Comparison of ENCODE assay signal across 30 mouse cellular contexts in genomic region chr2:84934649-84935007, GRCm38 (mm10). TPM values are rescaled to one million over a fixed set of nuclear protein-coding genes. Genes with fewer than 3 reads are reported as not detected.
A peak's percentile ranks its signal among the peaks of the same experiment; 100 is the strongest.
DNase-seq lines count a peak whose midpoint lies in the region; ATAC-seq and TF ChIP-seq lines count a peak whose summit lies in the region.
"Had no signal": no experiment of that assay in that cellular context is flagged by ENCODE, and none has a peak within 500 bp of the region (broad histone marks: within the 10 kb centered on the region; RNA-seq: fewer than 3 reads in every experiment).

No protein-coding gene starts in this region.

- H3K4me2 ChIP-seq in heart, postnatal 0 days (ENCODE audit: low read depth, low read length) = no peak overlapping the region
- H3K4me2 ChIP-seq: embryonic facial prominence, embryonic 13.5 days; heart, embryonic 11.5 days; hindbrain, embryonic 15.5 days; liver, embryonic 11.5 days; neural tube, embryonic 15.5 days had no signal

- 72% methylated on average over 4 of the region's 4 CpGs for WGBS in heart, postnatal 0 days

- no peak for TF ChIP-seq CTCF in gastrocnemius, adult 2 months (IDR thresholded peaks at IDR 0.05)
- TF ChIP-seq CTCF in heart, postnatal 0 days (IDR thresholded peaks at IDR 0.05; ENCODE audit: low read depth) = no peak

- 0 out of 2 replicates have a peak, but pooled peaks cover 5% of the 10 kb centered on the region for H3K4me1 ChIP-seq in heart, postnatal 0 days (ENCODE audit: control insufficient read depth, insufficient read depth)
- H3K4me1 ChIP-seq: hindbrain, embryonic 15.5 days; neural tube, embryonic 15.5 days had no signal

- no peak for TF ChIP-seq EP300 in heart, postnatal 0 days (IDR thresholded peaks at IDR 0.05; ENCODE audit: low read depth)

- H3K27me3 ChIP-seq in heart, postnatal 0 days (ENCODE audit: control insufficient read depth, insufficient read depth, low read length) = no peaks in the 10 kb centered on the region
- H3K27me3 ChIP-seq: embryonic facial prominence, embryonic 13.5 days; hindbrain, embryonic 15.5 days; neural tube, embryonic 15.5 days had no signal

- no peak overlapping the region for H3K4me3 ChIP-seq in gastrocnemius, adult 2 months
- H3K4me3 ChIP-seq in heart, postnatal 0 days (ENCODE audit: low read depth, low read length) = no peak overlapping the region
- H3K4me3 ChIP-seq: embryonic facial prominence, embryonic 13.5 days; hindbrain, embryonic 15.5 days; neural tube, embryonic 15.5 days had no signal

- DNase-seq in gastrocnemius, adult 2 months = no peak
- no peak for DNase-seq in gastrocnemius, postnatal 10 days
- DNase-seq in heart, postnatal 0 days (ENCODE audit: low spot score) = no peak
- no peak for DNase-seq in heart, postnatal 10 days
- DNase-seq in retina, embryonic 14.5 days (ENCODE audit: low spot score) = peak; percentile 32
- no peak for DNase-seq in retina, postnatal 1 day
- no peak for DNase-seq in left cerebral cortex, postnatal 14 days (ENCODE audit: low spot score in 2 of 2)
- DNase-seq: adrenal gland, postnatal 14 days; cerebellum, adult 8-10 months; cerebellum, postnatal 36 days; embryo, embryonic 11 days; gastrocnemius, postnatal 36 days; kidney, postnatal 14 days; lung, adult 18-20 months; lung, postnatal 10 days; right cerebral cortex, postnatal 14 days; thymus, adult 2 months had no signal

- peak overlapping the region; percentile 4; the same call in 1 of the 2 replicates for H3K27ac ChIP-seq in gastrocnemius, adult 2 months
- peak overlapping the region; percentile 32; the same call in 1 of the 2 replicates for H3K27ac ChIP-seq in heart, postnatal 0 days (ENCODE audit: low read depth)
- H3K27ac ChIP-seq: embryonic facial prominence, embryonic 13.5 days; hindbrain, embryonic 15.5 days; neural tube, embryonic 15.5 days; stomach, postnatal 0 days had no signal

- H3K9ac ChIP-seq in heart, postnatal 0 days (replicated peaks; ENCODE audit: low read depth, low read length) = no peak overlapping the region
- H3K9ac ChIP-seq: embryonic facial prominence, embryonic 13.5 days; hindbrain, embryonic 15.5 days; neural tube, embryonic 15.5 days had no signal

- H3K9me3 ChIP-seq in heart, postnatal 0 days (replicated peaks; ENCODE audit: control insufficient read depth, low read length) = no peaks in the 10 kb centered on the region
- H3K9me3 ChIP-seq: embryonic facial prominence, embryonic 13.5 days; hindbrain, embryonic 15.5 days; neural tube, embryonic 15.5 days had no signal

- intact Hi-C loops in gastrocnemius, adult 2 months (cut with DNase I) = no loop called here
- intact Hi-C loops in heart, postnatal 10 days (cut with DNase I) = no loop called here
- intact Hi-C loops in left cerebral cortex, postnatal 14 days (cut with DNase I) = no loop called here

- H3K36me3 ChIP-seq in heart, postnatal 0 days (replicated peaks; ENCODE audit: control insufficient read depth, insufficient read depth, low read length) = 0 out of 2 replicates have a peak, but pooled peaks cover 1% of the 10 kb centered on the region
- H3K36me3 ChIP-seq: embryonic facial prominence, embryonic 13.5 days; hindbrain, embryonic 15.5 days; neural tube, embryonic 15.5 days had no signal

- no peak for ATAC-seq in heart, postnatal 0 days (ENCODE audit: insufficient read depth, low read depth)
- ATAC-seq: CD4-positive, CD25-positive, alpha-beta regulatory T cell, adult 4 months; forebrain, embryonic 16.5 days; intestine, embryonic 16.5 days had no signal

RNA-seq across cellular contexts. Expression of gene Slc43a3, which starts 1.8 kb away (rescaled TPM):
- total RNA-seq in gastrocnemius, adult 2 months (2021) = 10 to 100 TPM; 26.4 to 30.2 TPM
- total RNA-seq in gastrocnemius, postnatal 10 days (2021) = 10 to 100 TPM; 18.9 to 20.0 TPM
- 101 and 140 TPM in 2 replicates for total RNA-seq in heart, postnatal 0 days (2014; rRNA removed; ENCODE audit: low replicate concordance)
- 43.0 and 43.5 TPM in 2 replicates for polyA plus RNA-seq in heart, postnatal 0 days (2015; fragmentation: Nextera tagmentation; extraction: Ambion mirVana)
- total RNA-seq in heart, postnatal 10 days (2021) = 100 to 1,000 TPM in 1 of 2 experiments, 10 to 100 TPM in 1; 53.0 to 109 TPM
- 1 to 10 TPM in 1 of 2 experiments, under 1 TPM in 1; 0.99 to 1.1 TPM for total RNA-seq in left cerebral cortex, postnatal 14 days (2021)

RNA-seq across cellular contexts. Expression of gene Prg2, which starts 45.6 kb away (rescaled TPM):
- not detected for total RNA-seq in gastrocnemius, adult 2 months (2021)
- 1 to 10 TPM in 1 of 2 experiments, not detected in 1; 4.8 TPM for total RNA-seq in gastrocnemius, postnatal 10 days (2021)
- total RNA-seq in heart, postnatal 0 days (2014; rRNA removed; ENCODE audit: low replicate concordance) = not detected in 2 replicates
- not detected in 2 replicates for polyA plus RNA-seq in heart, postnatal 0 days (2015; fragmentation: Nextera tagmentation; extraction: Ambion mirVana)
- under 1 TPM in 1 of 2 experiments, not detected in 1; 0.55 TPM for total RNA-seq in heart, postnatal 10 days (2021)
- total RNA-seq in left cerebral cortex, postnatal 14 days (2021) = not detected
- total RNA-seq: gastrocnemius, postnatal 36 days; layer of hippocampus, adult 18-20 months; layer of hippocampus, postnatal 14 days had no signal
- polyA plus RNA-seq: CD4-positive, CD25-positive, alpha-beta regulatory T cell, adult 4 months; erythroblast, embryonic 14.5 days; forebrain, embryonic 16.5 days had no signal

RNA-seq across cellular contexts. Expression of gene Rtn4rl2, which starts 48.1 kb away (rescaled TPM):
- total RNA-seq in gastrocnemius, adult 2 months (2021) = under 1 TPM; 0.28 to 0.41 TPM
- total RNA-seq in gastrocnemius, postnatal 10 days (2021) = 1 to 10 TPM; 1.0 TPM
- 1.6 and 9.2 TPM in 2 replicates for total RNA-seq in heart, postnatal 0 days (2014; rRNA removed; ENCODE audit: low replicate concordance)
- polyA plus RNA-seq in heart, postnatal 0 days (2015; fragmentation: Nextera tagmentation; extraction: Ambion mirVana) = 0.91 and 1.1 TPM in 2 replicates
- total RNA-seq in heart, postnatal 10 days (2021) = 1 to 10 TPM; 4.0 to 8.0 TPM
- 10 to 100 TPM; 92.2 to 95.0 TPM for total RNA-seq in left cerebral cortex, postnatal 14 days (2021)
- polyA plus RNA-seq: CD4-positive, CD25-positive, alpha-beta regulatory T cell, adult 4 months; erythroblast, embryonic 14.5 days had no signal

RNA-seq across cellular contexts. Expression of gene Prg3, which starts 53.4 kb away (rescaled TPM):
- total RNA-seq in gastrocnemius, adult 2 months (2021) = not detected
- not detected for total RNA-seq in gastrocnemius, postnatal 10 days (2021)
- total RNA-seq in heart, postnatal 0 days (2014; rRNA removed; ENCODE audit: low replicate concordance) = not detected in 2 replicates
- polyA plus RNA-seq in heart, postnatal 0 days (2015; fragmentation: Nextera tagmentation; extraction: Ambion mirVana) = not detected in 2 replicates
- total RNA-seq in heart, postnatal 10 days (2021) = not detected
- total RNA-seq in left cerebral cortex, postnatal 14 days (2021) = not detected
- total RNA-seq: adrenal gland, postnatal 14 days; gastrocnemius, postnatal 36 days; layer of hippocampus, adult 18-20 months; layer of hippocampus, postnatal 14 days had no signal
- polyA plus RNA-seq: CD4-positive, CD25-positive, alpha-beta regulatory T cell, adult 4 months; forebrain, embryonic 16.5 days; hindbrain, embryonic 15.5 days; intestine, embryonic 16.5 days; limb, embryonic 11.5 days; neural tube, embryonic 15.5 days; stomach, postnatal 0 days had no signal

Comparison
In these comparisons a context has a peak if more than half of its experiments do, and no peak if none do; other contexts are left out.
1. RNA of gene Slc43a3, which starts 1.8 kb away (total RNA-seq): 53.0 to 109 TPM in heart, postnatal 10 days, 101 to 140 TPM in heart, postnatal 0 days, 26.4 to 30.2 TPM in gastrocnemius, adult 2 months and 18.9 to 20.0 TPM in gastrocnemius, postnatal 10 days; 0.99 to 1.1 TPM in left cerebral cortex, postnatal 14 days; every median in the first group is over 4 times any median in the second.